Mouse (Mus musculus) megakaryocyte, embryonic 14.5 days (primary cell): Measurements from ENCODE around the gene Klk1.

Source experiments
- FLI1 ChIP-seq: IDR thresholded peaks from 2 replicates; pipeline ENCODE4 v1.6.1; 2012; ENCODE audit warnings: low read length, inconsistent platforms, mixed read lengths
- GATA1 ChIP-seq: IDR thresholded peaks from 3 replicates; pipeline ENCODE4 v1.6.1; 2012; ENCODE audit warnings: mixed read lengths, low read length, inconsistent platforms, borderline replicate concordance

DNA sequence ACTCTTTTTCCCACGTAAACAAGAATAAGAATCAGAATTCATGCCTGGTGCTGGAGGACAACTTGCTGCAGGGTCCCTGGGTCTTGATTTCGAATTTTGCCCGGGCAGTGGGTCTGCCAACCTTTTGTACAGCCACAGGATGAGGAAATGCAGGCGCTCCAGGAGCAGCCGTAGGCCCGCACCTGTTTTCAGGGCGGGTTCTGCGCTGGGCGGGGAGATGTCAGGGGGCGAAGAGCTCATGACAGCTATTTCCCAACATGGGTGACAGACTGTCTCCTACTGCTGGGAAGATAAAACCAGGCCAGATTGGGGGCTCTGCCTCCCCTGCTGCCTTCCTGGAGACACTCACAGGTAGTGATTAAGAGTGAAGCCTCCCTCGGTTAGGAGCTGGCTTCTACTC is 48.9 kb downstream of the Klk1 start:
- TF ChIP-seq GATA1 = no peak
- TF ChIP-seq FLI1 = no peak
